Mouse (Mus musculus): ENCODE results near the gene G6pc3. TPM values are rescaled to one million over a fixed set of nuclear protein-coding genes. Genes with fewer than 3 reads are reported as not detected.

G6pc3 gene
- total RNA-seq, 4 experiments from 2014 or later = 143 to 173 (median 158) TPM

- DNase-seq = no peak
These were observed 1.4 kb downstream of the G6pc3 start for GRCm38 (mm10) chr11:102190848-102191247.

GRCm38 (mm10) chr11:102193657-102194440, 4.4 kb downstream of the G6pc3 start:
- DNase-seq = peak; percentile 72

- DNase-seq = no peak
These were observed 6.8 kb downstream of the G6pc3 start for GRCm38 (mm10) chr11:102196018-102196797.

- no peak for DNase-seq
These were observed 8.8 kb downstream of the G6pc3 start for GRCm38 (mm10) chr11:102198245-102198644.

GRCm38 (mm10) chr11:102199856-102200255, 10.4 kb downstream of the G6pc3 start:
- no peak for DNase-seq

GRCm38 (mm10) chr11:102201408-102201821, 12.0 kb downstream of the G6pc3 start:
- no peak for DNase-seq

- DNase-seq = no peak
These were observed 17.1 kb downstream of the G6pc3 start for GRCm38 (mm10) chr11:102206481-102206880.

- DNase-seq = no peak
These were observed 18.7 kb downstream of the G6pc3 start for GRCm38 (mm10) chr11:102207825-102208777.

GRCm38 (mm10) chr11:102208846-102209245, 19.4 kb downstream of the G6pc3 start:
- no peak for DNase-seq

GRCm38 (mm10) chr11:102209742-102210141, 20.3 kb downstream of the G6pc3 start:
- DNase-seq = no peak

GRCm38 (mm10) chr11:102210185-102210584, 20.8 kb downstream of the G6pc3 start:
- DNase-seq = no peak

GRCm38 (mm10) chr11:102211011-102211410, 21.6 kb downstream of the G6pc3 start:
- DNase-seq = no peak

GRCm38 (mm10) chr11:102211936-102212341, 22.5 kb downstream of the G6pc3 start:
- DNase-seq = no peak

GRCm38 (mm10) chr11:102214430-102215156, 25.2 kb downstream of the G6pc3 start:
- DNase-seq = no peak

GRCm38 (mm10) chr11:102215511-102215910, 26.1 kb downstream of the G6pc3 start:
- DNase-seq = no peak

GRCm38 (mm10) chr11:102216056-102216885, 26.9 kb downstream of the G6pc3 start:
- DNase-seq = peak; percentile 76

- DNase-seq = no peak
These were observed 27.4 kb downstream of the G6pc3 start for GRCm38 (mm10) chr11:102216886-102217240.

GRCm38 (mm10) chr11:102217396-102217795, 28.0 kb downstream of the G6pc3 start:
- no peak for DNase-seq

- no peak for DNase-seq
These were observed 28.5 kb downstream of the G6pc3 start for GRCm38 (mm10) chr11:102217876-102218430.

GRCm38 (mm10) chr11:102218783-102219182, 29.4 kb downstream of the G6pc3 start:
- peak; percentile 95 for DNase-seq
